Mouse (Mus musculus) cortical plate, adult 2 months (tissue): ENCODE data around the gene Nek8. TPM values are rescaled to one million over a fixed set of nuclear protein-coding genes. Genes with fewer than 3 reads are reported as not detected.
A peak's percentile ranks its signal among the peaks of the same experiment; 100 is the strongest.

Experiments
- H3K27ac ChIP-seq: fragments of 200-500 bp; 2 replicates; pipeline ENCODE4 v1.5.1; 2012; ENCODE audit warnings: low read length, control low read depth, inconsistent platforms; ENCODE audit not compliant: insufficient read depth
- H3K4me1 ChIP-seq: fragments of 200-500 bp; 2 replicates; pipeline ENCODE4 v1.6.1; 2011; ENCODE audit warnings: low read length; ENCODE audit not compliant: control insufficient read depth, insufficient read depth
- H3K4me3 ChIP-seq: fragments of 200-500 bp; 2 replicates; pipeline ENCODE4 v1.5.1; 2011; ENCODE audit warnings: mild to moderate bottlenecking, low read length, control low read depth; ENCODE audit not compliant: insufficient read depth
- CTCF ChIP-seq: fragments of 200-500 bp; IDR thresholded peaks from 2 replicates; pipeline ENCODE4 v1.5.1; 2011; ENCODE audit warnings: mild to moderate bottlenecking, control low read depth, low read length; ENCODE audit not compliant: insufficient read depth; ENCODE audit errors: extremely low read depth
- POLR2A ChIP-seq: fragments of 200-500 bp; IDR thresholded peaks from 2 replicates; pipeline ENCODE4 v1.6.1; 2011; ENCODE audit warnings: mild to moderate bottlenecking, low read length, control low read depth; ENCODE audit not compliant: insufficient read depth; ENCODE audit errors: extremely low read depth
- polyA plus RNA-seq: library from polyadenylated mRNA; depleted of rRNA; stranded (reverse); fragments of >200 nt; gene quantifications from 2 replicates; pipeline ENCODE4 v1.2.3, GENCODE M21; 2012

Gene Nek8
- polyA plus RNA-seq, 1 experiment, result 6.2 TPM

GRCm38 (mm10) chr11:78167257-78167959, 9.1 kb downstream of the Nek8 start:
- no peaks in the 10 kb centered on the region for H3K4me1 ChIP-seq
- H3K27ac ChIP-seq, result no peak overlapping the region
- no peak overlapping the region for H3K4me3 ChIP-seq
- TF ChIP-seq CTCF, result no peak
- no peak for TF ChIP-seq POLR2A

DNA sequence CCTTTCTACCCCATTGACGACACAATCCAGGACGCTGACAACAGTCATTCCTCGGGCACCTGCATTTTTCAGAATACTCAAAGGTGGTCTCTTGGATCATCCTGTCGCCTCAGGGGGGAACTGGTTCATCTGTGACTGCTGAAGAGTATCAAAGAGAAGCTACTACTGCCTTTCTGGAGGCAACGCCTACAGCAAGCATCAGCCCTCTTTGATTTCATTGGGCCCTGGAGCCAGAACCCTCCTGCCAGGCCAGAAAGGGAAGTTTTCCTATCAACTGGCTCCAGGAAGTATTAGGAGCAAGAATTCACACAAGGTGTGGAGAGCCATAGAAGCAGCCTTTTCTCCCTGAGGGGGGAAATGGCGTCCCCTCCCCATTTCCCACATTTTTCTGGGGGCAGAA, 9.8 kb downstream of the Nek8 start:
- TF ChIP-seq POLR2A (no peak), CTCF (no peak)
- Histone ChIP-seq H3K4me1 (no peaks in the 10 kb centered on the region), H3K27ac (no peak overlapping the region), H3K4me3 (no peak overlapping the region)

- H3K27ac ChIP-seq, result no peak overlapping the region
- H3K4me3 ChIP-seq, result no peak overlapping the region
- TF ChIP-seq CTCF (no peak), POLR2A (no peak)
- H3K4me1 ChIP-seq, result no peaks in the 10 kb centered on the region
Measured at GRCm38 (mm10) chr11:78166161-78166560, 10.3 kb downstream of the Nek8 start.

GRCm38 (mm10) chr11:78165761-78166109, 10.7 kb downstream of the Nek8 start:
- TF ChIP-seq POLR2A (no peak), CTCF (no peak)
- H3K4me3 ChIP-seq, result peak overlapping the region; percentile 70
- H3K27ac ChIP-seq, result 0 out of 2 replicates have a peak overlapping the region, but pooled peaks have one; percentile 13
- H3K4me1 ChIP-seq, result no peaks in the 10 kb centered on the region

GRCm38 (mm10) chr11:78164924-78165760, 11.3 kb downstream of the Nek8 start, which contains the start of gene Traf4:
Gene Traf4, minus strand, starts transcription at chr11:78165589.
- Histone ChIP-seq H3K4me3 (peak within 1 kb of the TSS; percentile 70), H3K27ac (peak within 1 kb of the TSS; percentile 82), H3K4me1 (no peaks in the 10 kb centered on the region)
- TF ChIP-seq POLR2A (no peak), CTCF (no peak)

GRCm38 (mm10) chr11:78164604-78164923, 11.9 kb downstream of the Nek8 start:
- Histone ChIP-seq H3K27ac (peak overlapping the region; percentile 82), H3K4me3 (peak overlapping the region; percentile 70), H3K4me1 (no peaks in the 10 kb centered on the region)
- no peak for TF ChIP-seq POLR2A
- TF ChIP-seq CTCF, result no peak

GRCm38 (mm10) chr11:78163681-78164603, 12.5 kb downstream of the Nek8 start:
- peak overlapping the region; percentile 70 for H3K4me3 ChIP-seq
- TF ChIP-seq POLR2A, result no peak
- TF ChIP-seq CTCF, result no peak
- H3K27ac ChIP-seq, result peak overlapping the region; percentile 82
- no peaks in the 10 kb centered on the region for H3K4me1 ChIP-seq

DNA sequence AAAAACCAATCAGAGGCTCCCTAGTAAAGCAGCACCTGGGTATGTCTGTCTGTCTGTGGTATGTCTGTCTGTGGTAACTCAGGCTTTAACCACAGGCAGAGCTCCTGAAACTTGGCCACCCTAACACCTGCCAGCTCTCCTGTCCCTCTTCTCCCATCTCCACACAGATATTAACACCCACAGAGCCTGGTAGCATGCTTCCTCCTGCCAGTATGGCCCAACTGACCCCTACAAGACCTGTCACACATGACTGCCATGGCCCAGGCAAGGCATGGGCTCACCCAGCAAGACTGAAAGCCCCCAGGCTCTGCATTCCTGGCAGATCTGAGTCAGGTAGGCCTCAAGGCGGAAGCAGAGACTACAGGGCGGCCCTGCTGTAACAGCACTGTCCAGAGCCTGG, 13.4 kb downstream of the Nek8 start:
- H3K27ac ChIP-seq, result no peak overlapping the region
- no peak overlapping the region for H3K4me3 ChIP-seq
- no peak for TF ChIP-seq CTCF
- no peak for TF ChIP-seq POLR2A
- H3K4me1 ChIP-seq, result no peaks in the 10 kb centered on the region

GRCm38 (mm10) chr11:78162504-78162903, 14.0 kb downstream of the Nek8 start:
- TF ChIP-seq POLR2A, result no peak
- no peak for TF ChIP-seq CTCF
- H3K4me3 ChIP-seq, result no peak overlapping the region
- no peaks in the 10 kb centered on the region for H3K4me1 ChIP-seq
- no peak overlapping the region for H3K27ac ChIP-seq
